Mouse (Mus musculus) inflammation-experienced regulatory T-cells (primary cell): Measurements from ENCODE around the gene Gucy2g. TPM values are rescaled to one million over a fixed set of nuclear protein-coding genes. Genes with fewer than 3 reads are reported as not detected.

Experiments used
- polyA plus RNA-seq, 2 experiments: library from polyadenylated mRNA; unstranded; fragments of 100-300 nt; shearing (Covaris generic); gene quantifications; one replicate each; pipeline ENCODE4 v1.2.1; 2017

Gucy2g gene
- under 1 TPM; 0.10 to 0.61 TPM for polyA plus RNA-seq

GRCm38 (mm10) chr19:55241186-55241645, at the start of gene Gucy2g:
Gene Gucy2g, minus strand, starts transcription at chr19:55241236.

GRCm38 (mm10) chr19:55251383-55252124, 10.5 kb upstream of the Gucy2g start, which contains the start of gene Acsl5:
Gene Acsl5, plus strand, starts transcription at chr19:55251938.

GRCm38 (mm10) chr19:55180433-55180832, 60.6 kb downstream of the Gucy2g start, which contains the start of gene Tectb:
Gene Tectb, plus strand, starts transcription at chr19:55180733.

Other genes starting within 250 kb of the Gucy2g start
- 1 to 10 TPM; 5.1 to 6.3 TPM for gene Gpam, start 114.0 kb downstream of the Gucy2g start, polyA plus RNA-seq
- gene Tectb, start 60.5 kb downstream of the Gucy2g start, polyA plus RNA-seq: 1 to 10 TPM in 1 of 2 experiments, under 1 TPM in 1; 0.07 to 3.5 TPM
- gene Acsl5, start 10.7 kb upstream of the Gucy2g start, polyA plus RNA-seq: 100 to 1,000 TPM; 140 to 145 TPM
- gene Zdhhc6, start 74.8 kb upstream of the Gucy2g start, polyA plus RNA-seq: 10 to 100 TPM; 68.0 to 79.3 TPM
- 10 to 100 TPM; 52.8 to 55.9 TPM for gene Vti1a, start 75.1 kb upstream of the Gucy2g start, polyA plus RNA-seq